Mouse (Mus musculus) c-Kit-positive CD71-positive TER-119-positive erythroid progenitor cells, embryonic 14.5 days (primary cell): ENCODE results near the gene Dtx3.

Experiments
- DNase-seq: peaks from one replicate; pipeline ENCODE4 v3.0.0-alpha.2; 2013; ENCODE audit warnings: low spot score

Dtx3 gene

DNA sequence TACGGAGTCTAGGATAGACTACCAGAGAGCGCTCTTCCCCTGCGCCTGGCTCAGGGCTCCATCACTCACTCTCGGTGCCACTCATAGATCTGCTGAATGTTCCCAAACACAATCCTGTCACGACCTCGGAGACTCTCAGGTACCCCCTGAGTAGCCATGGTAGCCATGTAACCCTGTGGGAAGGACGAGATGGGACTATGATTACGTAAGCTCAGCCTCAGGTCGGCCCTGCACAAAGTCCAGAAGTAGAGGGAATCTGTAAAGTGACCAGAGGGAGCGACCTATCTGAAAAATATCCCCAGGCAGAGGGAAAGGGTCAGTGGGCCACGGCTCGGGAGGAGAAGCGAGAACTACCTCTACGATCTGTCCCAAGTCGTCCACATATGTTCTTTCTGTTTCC is 10.0 kb downstream of the Dtx3 start:
- DNase-seq, result no peak

DNA sequence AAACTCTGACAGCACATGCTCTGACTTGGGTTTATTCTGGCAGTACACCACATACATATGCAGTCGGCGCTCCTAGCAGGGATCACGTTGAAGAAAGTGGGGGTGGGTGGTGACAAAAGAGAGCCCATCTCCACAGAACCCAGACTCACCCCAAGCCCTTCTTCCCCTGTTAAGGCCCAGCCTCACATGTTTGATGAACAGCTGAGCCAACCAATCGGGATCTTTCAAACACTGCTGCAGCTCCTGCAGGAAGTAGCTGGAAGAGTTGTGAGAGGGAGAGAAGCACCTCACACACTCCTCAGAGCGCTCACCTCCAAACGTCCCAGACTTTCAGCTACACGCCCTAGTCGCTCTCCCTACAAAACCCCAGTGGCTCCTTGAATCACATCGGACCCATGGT is 10.4 kb downstream of the Dtx3 start:
- no peak for DNase-seq

GRCm38 (mm10) chr10:127183759-127184158 is 11.8 kb downstream of the Dtx3 start:
- DNase-seq, result no peak

DNA sequence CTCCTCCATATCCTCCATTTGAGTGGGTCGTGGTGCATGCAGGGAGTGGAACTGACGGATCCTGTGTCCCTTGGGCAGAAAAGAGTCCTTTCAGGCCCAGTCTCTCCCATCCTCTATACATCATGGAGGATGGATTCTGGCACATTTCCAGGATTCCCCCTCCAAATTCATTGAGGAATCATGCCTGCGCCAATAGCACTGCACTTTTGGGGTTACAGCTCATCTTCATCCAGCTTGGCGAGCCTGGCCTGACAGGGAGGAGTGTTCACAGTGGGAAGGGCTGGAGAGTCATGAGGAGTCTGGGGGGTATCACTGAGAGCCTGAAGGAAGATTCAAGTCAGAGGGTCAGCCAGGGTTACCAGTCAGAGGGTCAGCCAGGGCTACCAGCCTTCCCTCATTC is 12.9 kb downstream of the Dtx3 start:
- DNase-seq, result no peak

- no peak for DNase-seq
These were observed 14.0 kb downstream of the Dtx3 start for GRCm38 (mm10) chr10:127181566-127181965.

- DNase-seq, result no peak
These were observed 14.9 kb downstream of the Dtx3 start for GRCm38 (mm10) chr10:127180695-127181047.

DNA sequence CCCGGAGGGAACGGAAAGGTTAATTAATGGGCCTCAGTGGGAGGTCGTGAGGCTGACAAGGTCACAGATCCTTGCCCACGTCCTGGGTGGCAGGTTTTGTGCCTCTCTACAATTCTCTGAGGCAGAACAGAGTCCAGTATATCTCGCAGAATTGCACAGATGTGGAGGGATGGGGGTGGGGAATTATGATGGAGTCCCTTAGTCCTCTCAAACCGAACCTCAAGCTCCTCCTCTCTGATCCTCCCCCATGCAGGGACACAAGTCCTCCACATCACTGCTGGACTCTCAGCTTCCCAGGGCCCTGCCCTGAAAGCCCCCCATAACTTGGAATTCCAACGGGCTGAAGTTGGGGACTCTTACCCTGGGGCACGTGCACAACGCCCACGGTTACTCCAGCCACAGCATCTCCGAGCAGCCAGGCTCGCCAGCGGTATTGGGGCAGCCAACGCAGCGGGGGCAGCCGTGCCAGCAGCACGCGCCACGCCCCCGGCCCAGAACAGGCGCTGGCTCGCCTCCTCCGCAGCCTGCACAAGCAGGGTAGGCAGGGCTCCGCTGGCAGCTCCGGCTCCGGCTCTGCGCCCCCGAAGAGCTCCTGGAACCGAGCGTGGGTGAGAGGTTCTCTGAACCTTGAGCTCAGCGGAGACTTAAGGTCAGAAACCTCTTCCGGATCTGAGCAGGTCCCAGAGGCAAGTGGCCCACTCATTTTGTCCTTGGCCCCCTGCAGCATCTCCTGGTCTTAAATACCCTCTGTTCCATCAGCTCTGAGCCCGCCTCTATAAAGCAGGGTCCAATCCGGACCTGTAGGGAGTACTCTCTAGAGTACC is 15.4 kb downstream of the Dtx3 start, which contains the start of gene Slc26a10:
Gene Slc26a10 (minus strand): TSS at position 775 of the 824 bp plus-strand sequence.
- no peak for DNase-seq

DNA sequence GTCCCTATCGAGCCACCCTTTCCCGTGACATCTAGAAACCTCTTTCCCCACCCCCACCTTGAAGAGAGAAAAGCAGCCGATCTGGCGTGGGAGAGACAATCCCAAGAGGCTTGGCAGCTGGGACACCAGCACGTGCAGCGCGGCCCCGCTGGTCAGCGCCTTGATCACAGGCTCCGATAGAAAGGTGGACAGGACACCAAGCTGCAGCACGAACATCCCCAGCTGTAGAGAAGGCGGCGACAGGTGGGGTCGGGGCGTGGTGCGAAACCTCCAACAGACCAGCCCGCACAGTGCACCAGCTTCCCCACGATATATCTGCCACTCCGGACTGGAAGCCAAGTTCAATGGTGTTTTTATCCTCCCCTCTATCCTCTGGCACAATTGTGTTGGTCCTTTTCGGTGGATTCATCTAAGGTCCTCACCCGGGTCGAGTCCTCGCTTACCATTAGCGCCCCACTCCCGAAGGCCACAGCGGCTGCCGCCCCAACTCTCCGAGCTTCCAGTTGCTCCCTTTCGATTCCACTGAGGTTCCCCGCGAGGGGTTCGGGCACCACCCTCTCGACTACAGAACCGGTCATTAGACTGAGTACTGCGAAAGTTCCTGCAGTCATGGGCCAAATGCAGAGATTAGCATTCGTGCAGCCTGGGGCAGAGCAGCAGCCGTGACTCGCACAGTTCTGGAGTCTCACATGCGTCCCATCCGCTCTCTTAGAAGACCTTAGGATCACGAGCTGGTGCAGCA is 17.1 kb downstream of the Dtx3 start:
- DNase-seq, result no peak

GRCm38 (mm10) chr10:127177719-127178118 is 17.8 kb downstream of the Dtx3 start:
- DNase-seq, result peak; percentile 75

GRCm38 (mm10) chr10:127177235-127177634 is 18.3 kb downstream of the Dtx3 start:
- no peak for DNase-seq

GRCm38 (mm10) chr10:127176756-127177155 is 18.8 kb downstream of the Dtx3 start:
- DNase-seq, result no peak

DNA sequence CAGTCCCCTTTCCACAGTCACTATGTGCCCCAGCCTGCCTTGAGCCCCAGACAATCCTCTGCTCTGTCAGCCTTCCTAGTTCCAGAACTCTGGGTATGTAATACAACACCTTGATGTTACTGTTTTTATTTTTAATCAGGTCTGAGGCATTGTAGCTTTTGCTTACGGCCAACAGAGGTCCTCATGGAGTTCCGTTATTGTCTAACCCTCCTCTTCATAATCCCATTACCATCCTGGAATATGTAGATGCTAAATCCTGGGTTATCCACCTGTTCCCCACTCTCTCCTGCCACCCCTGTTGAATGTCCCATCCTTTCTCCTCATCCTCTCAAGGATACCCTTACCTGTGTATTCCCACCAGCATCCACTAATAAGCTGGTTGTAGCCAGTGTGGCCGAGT is 19.3 kb downstream of the Dtx3 start:
- DNase-seq, result no peak

DNA sequence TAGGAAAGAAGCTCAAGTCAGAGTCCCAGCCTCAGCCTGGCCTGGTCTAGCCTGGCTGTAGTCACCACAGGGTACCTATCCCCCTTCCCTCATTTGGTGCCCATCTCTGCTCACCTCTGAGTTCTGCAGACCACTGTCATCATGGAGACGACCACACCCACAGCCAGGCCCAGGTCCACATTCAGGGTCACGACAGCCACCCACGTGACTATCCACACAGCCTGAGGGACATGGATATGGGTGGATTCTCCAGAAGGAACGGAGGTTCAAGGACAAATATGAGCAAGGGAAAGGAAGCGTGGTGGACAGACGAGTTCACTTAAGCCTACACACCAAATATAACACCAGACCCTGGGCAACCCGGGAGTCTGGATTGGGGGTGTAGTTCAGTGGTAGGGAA is 21.4 kb downstream of the Dtx3 start:
- DNase-seq, result no peak

GRCm38 (mm10) chr10:127173148-127174065 is 22.1 kb downstream of the Dtx3 start:
- DNase-seq, result no peak

- DNase-seq, result no peak
These were observed 23.8 kb downstream of the Dtx3 start for GRCm38 (mm10) chr10:127171631-127172200.

- peak; percentile 75 for DNase-seq
These were observed 24.7 kb downstream of the Dtx3 start for GRCm38 (mm10) chr10:127170837-127171272.

- DNase-seq, result peak; percentile 29
These were observed 25.5 kb downstream of the Dtx3 start for GRCm38 (mm10) chr10:127170002-127170401.

GRCm38 (mm10) chr10:127167614-127168192 is 27.8 kb downstream of the Dtx3 start:
- DNase-seq, result no peak

DNA sequence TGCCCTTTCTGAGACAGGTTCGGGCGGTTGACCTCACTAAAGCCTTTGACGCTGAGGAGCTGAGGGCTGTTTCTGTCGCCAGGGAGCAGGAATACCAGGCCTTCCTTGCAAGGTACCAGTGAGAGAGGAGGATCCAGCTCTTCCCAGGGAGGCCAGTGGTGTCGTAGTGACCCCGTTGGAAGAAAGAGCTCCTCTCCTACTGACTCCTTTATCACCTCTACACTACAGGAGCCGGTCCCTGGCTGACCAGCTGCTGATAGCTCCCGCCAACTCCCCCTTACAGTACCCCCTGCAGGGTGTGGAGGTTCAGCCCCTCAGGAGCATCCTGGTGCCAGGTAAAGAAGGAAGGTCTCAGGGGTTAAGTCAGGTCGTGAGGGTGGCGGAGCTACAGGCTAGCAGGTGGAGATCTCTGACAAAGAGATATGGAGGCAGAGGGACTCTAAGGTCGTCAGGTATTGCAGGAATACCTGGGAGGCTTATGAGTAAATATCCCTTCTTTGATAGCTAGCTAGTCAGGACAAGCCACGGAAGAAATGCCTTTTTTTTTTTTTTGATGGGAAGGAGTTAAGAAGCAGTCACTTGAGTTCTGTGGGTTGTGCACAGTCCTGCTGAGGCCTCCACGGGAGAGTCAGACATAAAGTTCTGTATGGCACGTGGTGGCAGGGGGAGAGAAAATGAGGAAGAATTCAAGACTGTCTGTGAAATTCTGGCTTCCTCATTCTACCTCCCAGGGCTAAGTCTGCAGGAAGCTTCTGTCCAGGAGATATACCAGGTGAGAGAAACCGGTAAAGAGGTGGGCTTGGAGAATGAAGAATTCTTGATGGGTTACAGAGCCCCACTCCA is 28.5 kb downstream of the Dtx3 start:
- DNase-seq, result no peak

- DNase-seq, result no peak
These were observed 29.2 kb downstream of the Dtx3 start for GRCm38 (mm10) chr10:127166404-127166715.
